Mouse (Mus musculus): ENCODE results near the gene Fbxw7. TPM values are rescaled to one million over a fixed set of nuclear protein-coding genes. Genes with fewer than 3 reads are reported as not detected.

Fbxw7 gene
- total RNA-seq, 2 experiments from 2014 or later = 41.9 to 45.6 TPM

DNA sequence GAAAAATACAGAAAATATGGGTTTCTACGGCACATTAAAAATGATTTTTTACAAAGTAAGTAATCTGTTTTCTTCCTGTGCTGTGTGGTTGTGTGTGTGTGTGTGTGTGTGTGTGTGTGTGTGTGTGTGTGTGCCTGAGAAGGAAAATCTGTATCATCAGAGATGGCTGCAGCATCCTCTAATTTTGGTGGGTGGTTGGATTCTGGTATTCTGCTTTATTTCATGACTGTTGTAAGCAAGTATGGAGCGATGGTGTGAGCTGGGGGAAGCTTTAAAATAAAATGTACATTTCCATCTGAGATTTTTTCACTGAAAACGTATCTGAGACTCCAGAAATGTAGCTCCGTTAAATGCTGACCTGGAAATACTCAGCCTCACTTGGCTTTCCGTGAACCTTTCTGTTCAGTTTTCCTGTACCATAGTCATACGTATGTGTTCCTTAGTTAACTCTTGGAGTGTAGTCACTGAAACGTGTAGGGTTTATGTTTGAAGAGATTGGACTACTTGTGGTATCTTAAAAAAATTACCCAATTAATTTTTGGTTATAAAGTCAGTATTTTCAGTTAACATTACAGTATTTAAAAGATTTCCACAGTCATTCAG, 137.6 kb downstream of the Fbxw7 start:
- DNase-seq = no peak

DNA sequence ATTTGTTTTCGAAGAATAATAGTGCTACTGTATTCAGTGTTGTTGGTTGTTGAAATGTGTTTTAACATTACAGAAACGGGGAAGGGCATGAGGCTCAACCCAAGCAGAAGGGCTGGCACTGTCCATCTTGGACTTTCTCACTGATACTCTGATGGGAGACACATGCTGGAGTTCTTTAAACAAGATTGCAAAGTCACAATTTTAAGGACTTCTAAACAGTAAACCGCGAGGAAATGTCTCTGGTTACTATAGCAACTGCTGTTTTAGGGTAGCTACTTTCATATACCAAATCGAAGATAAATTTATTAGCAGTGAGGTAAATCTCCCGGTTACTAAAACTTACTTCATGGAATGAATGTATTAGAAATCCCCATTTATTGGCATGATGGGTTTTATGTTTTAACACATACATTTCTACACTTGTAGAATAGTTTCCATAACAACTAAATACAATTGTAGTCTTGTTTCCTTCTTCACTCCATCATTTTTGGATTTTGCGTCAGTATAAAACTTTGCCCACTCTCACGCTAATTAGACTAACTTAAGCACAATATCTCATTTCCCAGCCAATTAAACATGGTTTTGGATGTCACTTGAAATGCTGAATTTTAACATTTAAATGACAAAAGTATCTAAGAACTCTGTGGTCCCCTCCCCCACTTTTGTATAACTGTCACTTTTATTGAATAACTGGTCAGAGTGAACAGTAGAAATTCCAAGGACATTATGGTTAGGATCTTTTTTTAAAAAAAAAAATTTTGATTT, 140.1 kb downstream of the Fbxw7 start:
- DNase-seq = no peak

DNA sequence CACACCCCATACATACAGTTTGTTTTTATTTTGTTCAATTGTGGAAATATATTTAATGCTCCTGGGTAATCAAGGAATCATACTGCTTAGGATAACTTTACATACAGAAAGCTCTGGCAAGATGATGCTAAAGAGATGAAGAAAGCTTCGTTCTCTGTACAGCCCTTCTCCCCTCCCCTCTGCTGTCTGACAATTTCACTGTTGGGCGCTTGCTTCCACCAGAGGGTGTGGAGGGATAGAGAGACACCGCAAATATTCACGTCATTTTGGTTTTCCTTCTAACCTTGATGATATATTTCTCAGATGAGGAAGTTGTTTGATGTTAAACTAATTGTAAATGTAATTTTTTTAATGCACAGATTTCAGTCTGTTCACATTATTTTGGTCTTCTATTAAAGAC, 140.8 kb downstream of the Fbxw7 start:
- DNase-seq = no peak

DNA sequence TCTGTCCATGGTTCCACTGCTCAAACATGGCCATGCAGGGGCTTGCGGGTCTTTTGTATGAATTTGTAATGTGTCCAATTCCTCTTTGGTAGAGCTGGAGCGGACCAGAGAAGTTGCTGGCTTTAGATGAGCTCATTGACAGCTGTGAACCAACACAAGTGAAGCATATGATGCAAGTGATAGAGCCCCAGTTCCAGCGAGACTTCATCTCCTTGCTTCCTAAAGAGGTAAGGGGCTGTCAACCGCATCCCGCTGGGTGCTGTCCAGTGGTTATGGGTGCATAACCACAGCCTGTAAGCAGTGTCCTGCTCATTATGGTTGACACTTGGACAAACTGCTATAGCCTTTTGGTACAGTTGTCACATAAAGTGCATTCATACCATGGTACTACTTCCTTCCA, 150.1 kb downstream of the Fbxw7 start:
- no peak for DNase-seq

DNA sequence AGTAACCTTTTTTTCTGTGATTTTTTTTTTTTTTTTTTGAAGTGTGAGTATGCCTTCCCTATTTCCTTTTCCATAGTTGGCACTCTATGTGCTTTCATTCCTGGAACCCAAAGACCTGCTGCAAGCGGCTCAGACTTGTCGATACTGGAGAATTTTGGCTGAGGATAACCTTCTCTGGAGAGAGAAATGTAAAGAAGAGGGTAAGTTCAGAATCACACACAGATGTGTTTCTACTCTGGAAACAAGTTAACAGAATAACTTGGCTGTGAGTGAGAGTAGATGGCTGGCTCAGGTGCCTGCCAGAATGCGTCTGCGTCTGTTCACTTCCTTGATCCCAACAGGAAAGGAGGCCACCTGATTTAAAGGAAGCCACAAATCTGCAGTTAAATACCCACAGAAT, 152.3 kb downstream of the Fbxw7 start:
- DNase-seq = no peak

DNA sequence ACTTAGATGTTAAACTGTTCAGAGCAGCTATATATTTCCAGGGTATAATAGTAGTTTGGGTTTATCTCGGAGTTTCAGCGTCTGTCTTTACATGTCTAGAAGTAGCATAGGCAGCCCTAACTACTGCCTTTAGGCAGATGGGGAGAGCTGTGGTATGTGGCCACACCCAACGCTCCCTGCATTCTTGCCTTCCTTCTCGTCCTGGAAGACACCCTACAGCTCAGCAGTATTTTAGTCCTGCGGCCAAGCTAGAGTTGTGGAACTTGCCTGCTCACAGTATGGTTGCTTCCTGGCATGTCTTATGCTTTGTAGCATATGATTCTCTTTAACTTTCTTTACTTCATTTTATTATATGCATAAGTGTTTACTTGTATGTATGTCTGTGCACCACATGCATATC, 156.5 kb downstream of the Fbxw7 start:
- no peak for DNase-seq

- DNase-seq = no peak
These were observed 157.8 kb downstream of the Fbxw7 start for GRCm38 (mm10) chr3:84972881-84973280.

- no peak for DNase-seq
These were observed 159.1 kb downstream of the Fbxw7 start for GRCm38 (mm10) chr3:84974193-84974592.

GRCm38 (mm10) chr3:84978676-84979075, 163.6 kb downstream of the Fbxw7 start:
- DNase-seq = no peak

- DNase-seq = no peak
These were observed 165.1 kb downstream of the Fbxw7 start for GRCm38 (mm10) chr3:84980158-84980557.

GRCm38 (mm10) chr3:84982688-84983087, 167.6 kb downstream of the Fbxw7 start:
- no peak for DNase-seq

- DNase-seq = no peak
These were observed 170.1 kb downstream of the Fbxw7 start for GRCm38 (mm10) chr3:84985121-84985625.

DNA sequence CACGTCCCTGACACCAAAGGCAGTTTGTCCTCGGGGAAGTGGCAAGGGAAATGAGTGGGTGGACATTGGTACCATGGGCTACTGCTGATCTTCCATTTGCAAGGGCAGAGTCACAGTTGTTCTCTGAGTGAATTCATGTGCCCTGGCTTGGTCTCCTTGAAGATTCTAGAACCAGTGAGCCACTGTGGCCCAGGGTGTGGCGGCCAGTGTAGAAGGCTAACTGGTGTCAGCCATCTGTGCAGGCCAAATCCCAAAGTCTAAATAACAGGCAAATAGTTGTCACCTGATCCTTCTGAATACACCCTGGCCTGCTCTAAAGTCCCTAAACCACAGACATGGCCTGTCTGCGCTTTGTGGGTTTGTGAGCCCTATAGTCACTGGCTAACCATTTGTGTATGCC, 173.8 kb downstream of the Fbxw7 start:
- DNase-seq = no peak

GRCm38 (mm10) chr3:85005257-85005656, 190.2 kb downstream of the Fbxw7 start:
- DNase-seq = no peak

GRCm38 (mm10) chr3:85012889-85013288, 197.8 kb downstream of the Fbxw7 start:
- no peak for DNase-seq

DNA sequence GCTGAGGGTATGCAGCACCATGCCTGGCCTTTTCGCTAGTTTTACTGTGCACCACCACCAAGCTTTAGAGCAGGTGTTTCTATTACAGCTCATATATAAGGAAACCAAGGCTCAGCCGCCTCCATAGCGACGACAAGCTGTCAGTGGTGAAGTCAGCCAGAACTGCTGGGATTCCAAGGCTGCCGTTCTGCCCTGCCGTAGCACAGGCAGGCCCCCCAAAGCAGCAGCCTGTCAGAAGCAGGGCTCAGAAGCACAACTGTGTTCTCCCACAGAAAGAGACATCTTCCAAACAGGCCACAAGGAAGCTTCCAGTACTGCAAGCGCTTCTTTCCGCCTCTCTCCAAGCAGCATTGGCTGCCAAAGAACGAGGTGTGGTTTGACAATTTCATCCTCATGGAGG, 200.6 kb downstream of the Fbxw7 start:
- no peak for DNase-seq

DNA sequence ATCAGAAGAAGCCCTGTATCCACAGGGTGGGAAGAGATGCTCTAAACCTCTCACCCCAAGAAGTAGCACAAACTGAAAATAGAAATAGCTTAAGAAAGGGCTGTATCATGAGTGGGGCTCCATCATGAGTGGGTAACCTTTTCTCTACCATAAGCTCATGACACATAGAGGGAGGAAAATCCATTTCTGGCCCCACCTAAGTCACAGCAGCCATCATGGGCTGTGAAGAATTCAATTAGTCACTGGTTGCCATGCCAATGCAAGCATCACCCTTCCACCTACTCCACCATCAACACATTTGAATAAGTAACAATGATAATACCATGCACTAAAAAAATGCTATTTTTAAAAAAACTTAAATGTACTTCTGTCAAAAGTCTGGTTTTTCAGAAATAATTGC, 205.1 kb downstream of the Fbxw7 start:
- no peak for DNase-seq

DNA sequence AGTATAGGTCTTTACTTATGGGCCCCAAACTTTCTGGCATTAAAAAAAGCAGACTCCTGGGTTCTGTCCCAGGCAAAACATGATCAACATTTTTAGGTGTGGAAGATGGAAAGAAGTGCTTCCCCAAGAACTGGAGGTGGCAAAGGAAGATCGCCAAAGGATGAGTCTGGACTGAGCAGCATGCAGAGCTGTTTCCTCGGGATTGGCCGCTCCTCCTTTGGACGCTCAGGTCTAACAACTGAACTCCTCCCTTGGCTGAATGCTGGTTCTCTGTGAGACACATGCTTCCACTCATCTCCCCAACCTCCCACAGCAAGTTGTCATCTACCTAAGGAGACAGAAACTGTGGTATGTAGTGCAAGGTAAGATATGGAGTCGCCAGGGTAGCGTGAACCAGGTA, 206.7 kb downstream of the Fbxw7 start:
- DNase-seq = no peak

- no peak for DNase-seq
These were observed 207.7 kb downstream of the Fbxw7 start for GRCm38 (mm10) chr3:85022800-85023199.

DNA sequence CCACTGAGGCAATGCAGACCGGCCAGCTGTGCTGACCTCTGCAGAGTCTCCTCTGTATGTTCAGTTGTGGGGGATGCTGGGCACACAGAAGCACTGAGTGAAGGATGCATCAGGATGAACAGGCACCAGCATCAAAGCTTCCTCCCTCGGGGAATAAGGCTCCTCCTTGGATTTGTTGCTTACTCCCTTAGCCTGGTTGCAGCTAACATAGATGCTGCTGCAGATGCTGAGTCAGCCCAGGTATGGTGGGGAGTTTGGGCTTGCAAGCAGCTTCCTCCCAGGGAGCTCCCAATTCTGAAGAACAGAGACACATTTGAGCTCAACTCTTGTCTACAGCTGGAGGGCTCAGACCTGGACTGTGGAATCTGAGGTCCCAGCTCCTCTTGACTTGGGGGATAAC, 209.2 kb downstream of the Fbxw7 start:
- DNase-seq = no peak

DNA sequence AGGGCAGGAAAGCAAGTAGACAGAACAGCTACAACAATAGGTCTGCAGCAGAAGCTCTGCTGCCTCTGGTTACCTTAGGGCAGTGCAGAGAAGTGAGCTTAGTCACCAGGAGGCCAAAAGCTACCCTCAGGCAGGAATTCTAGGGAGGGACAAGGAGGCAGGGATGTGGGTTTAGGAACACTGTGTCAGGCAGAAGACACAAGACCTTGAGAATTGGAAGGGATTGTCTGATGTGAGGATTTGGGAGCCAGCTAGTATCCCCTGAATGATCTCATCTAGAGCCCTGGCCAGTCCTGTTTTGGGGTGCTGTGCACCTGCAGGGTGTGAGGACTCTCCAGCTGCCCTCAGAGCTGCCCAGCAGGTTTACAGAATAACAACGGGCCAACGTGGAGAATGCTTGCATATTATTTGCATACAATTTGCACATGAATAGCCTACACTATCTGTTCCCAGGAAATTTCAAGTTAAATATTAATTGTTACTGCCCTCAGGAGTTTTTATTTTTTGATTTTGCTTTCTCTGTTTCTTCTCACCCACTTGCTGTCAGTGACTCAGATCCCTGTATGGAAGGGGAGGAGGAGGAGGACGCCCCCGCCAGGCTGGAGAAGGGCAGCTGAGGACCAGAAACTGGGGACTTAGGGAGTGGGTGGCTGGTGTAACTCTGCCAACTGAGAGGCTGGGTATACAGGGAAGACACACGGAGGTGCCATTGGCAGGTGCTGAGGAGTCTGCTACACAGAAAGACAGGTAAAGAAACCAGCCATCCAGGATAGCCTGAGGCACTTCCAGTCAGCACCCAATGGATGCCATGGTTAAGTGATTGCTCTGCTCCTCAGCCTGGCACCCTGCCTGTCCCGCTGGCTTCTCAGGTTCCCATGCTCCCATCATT, 210.0 kb downstream of the Fbxw7 start:
- DNase-seq = no peak
